Mouse (Mus musculus) macrophage (primary cell): Measurements from ENCODE around the gene Cd86. TPM values are rescaled to one million over a fixed set of nuclear protein-coding genes. Genes with fewer than 3 reads are reported as not detected.

Experiments used
- H3K27ac ChIP-seq: fragments of 350-480 bp; formaldehyde crosslinking; 2 replicates; pipeline ENCODE4 v1.9.0; 2021
- H3K36me3 ChIP-seq: fragments of 350-480 bp; formaldehyde crosslinking; 2 replicates; pipeline ENCODE4 v1.9.0; 2021; ENCODE audit errors: inconsistent target
- H3K4me3 ChIP-seq: fragments of 350-480 bp; formaldehyde crosslinking; 2 replicates; pipeline ENCODE4 v1.9.0; 2021; ENCODE audit errors: inconsistent target
- H3K79me2 ChIP-seq: fragments of 350-480 bp; formaldehyde crosslinking; 2 replicates; pipeline ENCODE4 v1.9.0; 2021; ENCODE audit errors: inconsistent target
- WGBS: methylation state at CpG from one replicate; pipeline ENCODE4 v1.1.7; 2026; ENCODE audit warnings: inconsistent platforms; ENCODE audit not compliant: missing documents; 5-methylcytosine and 5-hydroxymethylcytosine counted together
- polyA plus RNA-seq: library from polyadenylated mRNA; stranded (reverse); fragments of 250-400 nt; gene quantifications from 3 replicates; pipeline ENCODE4 v1.2.4, GENCODE M21; 2018; ENCODE audit warnings: inconsistent platforms

Gene Cd86
- polyA plus RNA-seq, 1 experiment from 2014 or later: 43.6 TPM

DNA sequence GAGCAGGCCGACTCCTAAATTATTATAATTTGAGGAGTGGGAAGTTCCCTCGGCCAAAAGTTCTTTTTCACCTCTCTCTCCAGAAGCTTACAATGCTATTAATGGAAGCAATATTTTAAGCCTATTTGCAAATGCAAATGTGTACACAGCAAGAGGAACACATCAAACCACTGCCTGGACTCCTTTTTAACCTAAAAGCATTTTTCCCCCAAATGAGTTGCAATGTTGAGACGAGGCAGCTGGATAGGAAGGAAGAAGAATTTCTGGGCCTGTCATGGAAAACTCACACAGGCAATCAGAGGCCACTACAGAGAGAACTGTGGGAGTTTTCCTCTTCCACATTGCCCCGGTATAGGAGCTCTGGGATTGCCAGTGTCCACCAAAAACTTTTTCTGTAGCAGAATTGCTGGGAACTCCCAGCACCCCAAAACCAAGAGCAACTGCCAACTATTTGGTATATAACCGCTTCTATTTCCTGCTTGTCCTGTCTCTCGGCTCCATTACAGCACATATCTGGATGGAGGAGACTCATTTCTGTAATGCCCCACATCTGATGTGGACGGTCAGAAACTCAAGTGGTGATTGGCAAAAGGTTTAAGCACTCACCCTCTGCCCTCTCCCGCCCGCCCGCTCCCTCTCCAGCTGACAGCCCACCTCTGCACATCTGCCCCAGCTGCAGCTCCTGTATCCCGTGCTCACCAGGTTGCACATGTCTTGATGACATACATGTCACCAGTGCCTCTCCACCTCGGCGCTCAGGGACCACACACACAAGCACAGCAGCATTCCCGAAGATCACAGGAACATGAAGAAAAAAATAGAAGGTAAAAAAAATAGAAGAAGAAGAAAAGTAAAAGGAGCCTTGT, 23.8 kb downstream of the Cd86 start:
- 89% methylated on average over 14 of the region's 14 CpGs for WGBS
- Histone ChIP-seq H3K27ac (no peak overlapping the region), H3K79me2 (no peaks in the 10 kb centered on the region; the same call in 1 of the 2 replicates), H3K36me3 (no peaks in the 10 kb centered on the region; the same call in 1 of the 2 replicates), H3K4me3 (no peak overlapping the region)

DNA sequence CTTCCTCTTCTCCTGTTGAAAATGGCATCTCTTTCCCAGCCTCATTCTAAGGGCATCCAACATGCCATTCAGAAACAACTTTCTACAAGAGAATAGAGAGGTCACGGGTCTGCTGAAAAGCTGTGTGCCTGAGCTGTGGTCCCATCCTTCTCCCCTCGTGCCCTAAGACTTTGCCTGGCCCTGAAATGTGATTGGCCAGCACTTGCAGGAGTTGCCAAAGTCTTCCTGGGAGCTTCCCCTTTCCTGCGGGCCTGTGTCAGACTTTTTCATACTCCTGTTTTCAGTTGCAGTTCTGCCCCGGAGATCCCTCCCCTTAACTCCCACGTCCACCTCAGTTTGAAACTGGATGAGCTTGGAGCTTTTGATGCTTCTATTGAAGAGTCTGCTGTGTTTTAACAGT, 24.9 kb downstream of the Cd86 start:
- H3K36me3 ChIP-seq: no peaks in the 10 kb centered on the region; the same call in 1 of the 2 replicates
- no peak overlapping the region for H3K27ac ChIP-seq
- 34% methylated on average over 5 of the region's 5 CpGs for WGBS
- no peak overlapping the region for H3K4me3 ChIP-seq
- H3K79me2 ChIP-seq: no peaks in the 10 kb centered on the region; the same call in 1 of the 2 replicates

DNA sequence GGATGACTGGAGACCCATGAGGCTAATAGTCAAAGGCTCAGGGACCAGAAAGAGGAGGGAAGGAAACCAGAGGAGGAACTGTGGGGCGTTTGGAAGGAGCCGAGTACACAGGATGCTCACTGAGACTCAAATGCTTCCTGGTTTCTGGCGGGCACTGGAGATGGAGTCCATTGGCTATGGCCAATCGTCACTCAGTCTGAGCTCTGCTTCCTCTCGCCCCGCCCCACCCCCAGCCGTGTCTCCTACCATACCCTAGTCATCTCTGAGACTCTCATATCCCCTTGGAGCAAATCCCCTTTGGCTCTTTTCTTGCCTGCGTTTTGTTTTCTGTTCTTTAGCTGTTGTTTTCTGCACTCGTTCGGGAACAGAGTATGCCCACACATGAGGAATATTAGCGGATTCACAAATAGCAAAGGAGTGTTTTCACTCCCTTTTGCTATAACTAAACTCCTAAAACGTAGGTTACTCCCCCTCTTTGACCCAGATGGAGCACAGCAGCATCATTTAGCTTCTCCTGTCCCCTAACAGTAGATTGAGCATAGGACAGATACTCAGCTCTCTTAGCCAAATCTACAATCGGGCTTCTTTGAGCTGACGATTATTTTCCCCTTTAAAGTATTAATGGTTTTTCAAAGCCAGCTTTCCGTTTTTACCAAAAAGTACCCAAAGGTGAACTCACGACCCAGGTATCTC, 25.9 kb downstream of the Cd86 start:
- H3K79me2 ChIP-seq: no peaks in the 10 kb centered on the region; the same call in 1 of the 2 replicates
- no peak overlapping the region for H3K27ac ChIP-seq
- no peaks in the 10 kb centered on the region; the same call in 1 of the 2 replicates for H3K36me3 ChIP-seq
- WGBS: 89% methylated on average over 16 of the region's 16 CpGs
- H3K4me3 ChIP-seq: no peak overlapping the region

DNA sequence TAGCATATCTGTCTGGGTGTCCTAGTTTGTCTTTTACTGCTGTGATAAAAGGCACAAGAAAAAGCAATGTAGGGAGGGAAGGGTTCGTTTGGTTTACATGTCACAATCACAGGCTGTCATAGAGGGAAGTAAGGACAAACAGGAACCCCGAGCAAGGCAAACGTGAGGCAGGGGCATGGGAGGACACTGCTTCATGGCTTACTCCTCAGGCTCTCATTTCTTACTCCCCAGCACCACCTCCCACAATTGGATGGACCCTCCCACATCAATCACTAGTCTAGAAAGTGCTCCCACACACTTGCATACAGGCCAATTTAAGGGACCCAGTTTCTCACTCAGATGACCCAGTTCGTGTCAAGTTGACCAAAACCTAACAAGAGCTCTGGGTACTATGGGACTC, 29.1 kb downstream of the Cd86 start:
- no peaks in the 10 kb centered on the region; the same call in 1 of the 2 replicates for H3K79me2 ChIP-seq
- WGBS: 25% methylated on average over 4 of the region's 4 CpGs
- no peaks in the 10 kb centered on the region for H3K36me3 ChIP-seq
- no peak overlapping the region for H3K4me3 ChIP-seq
- H3K27ac ChIP-seq: no peak overlapping the region

DNA sequence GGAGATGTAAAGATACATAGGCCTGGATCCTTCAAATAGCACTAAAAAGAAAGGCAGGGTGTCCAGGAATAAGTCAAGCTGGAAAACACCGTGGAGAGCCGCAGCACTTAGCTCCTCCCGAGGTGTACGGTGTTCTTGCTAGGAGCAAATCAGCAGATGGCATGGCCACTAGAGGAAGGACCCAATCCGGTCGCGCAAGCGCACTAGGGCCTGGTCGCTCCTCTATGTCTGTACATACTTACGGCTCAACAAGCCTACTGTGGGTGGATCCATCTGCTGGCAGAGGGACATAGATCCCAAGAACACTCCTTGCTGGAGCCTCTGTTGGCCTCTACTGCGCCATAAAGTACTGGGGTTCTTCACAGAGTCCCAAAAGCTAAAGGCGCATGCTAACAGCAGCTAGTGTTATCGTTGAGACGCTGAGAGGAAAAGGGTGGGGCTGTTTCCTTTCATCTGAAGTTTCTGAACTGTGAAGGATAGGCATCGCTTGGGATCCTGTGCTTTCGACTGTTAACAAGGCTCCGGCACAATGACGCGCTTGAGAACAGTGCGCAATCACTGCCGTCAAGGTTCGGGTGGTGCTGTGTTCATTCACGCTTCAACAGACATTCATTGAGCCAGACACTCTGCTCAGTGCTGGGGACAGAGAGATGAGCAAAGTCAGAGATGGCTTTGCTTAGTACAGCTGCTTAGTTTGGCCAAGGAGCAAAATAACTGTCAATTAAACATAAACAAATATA, 30.7 kb downstream of the Cd86 start:
- no peak overlapping the region for H3K27ac ChIP-seq
- no peaks in the 10 kb centered on the region; the same call in 1 of the 2 replicates for H3K79me2 ChIP-seq
- no peak overlapping the region for H3K4me3 ChIP-seq
- no peaks in the 10 kb centered on the region for H3K36me3 ChIP-seq
- 92% methylated on average over 23 of the region's 23 CpGs for WGBS

DNA sequence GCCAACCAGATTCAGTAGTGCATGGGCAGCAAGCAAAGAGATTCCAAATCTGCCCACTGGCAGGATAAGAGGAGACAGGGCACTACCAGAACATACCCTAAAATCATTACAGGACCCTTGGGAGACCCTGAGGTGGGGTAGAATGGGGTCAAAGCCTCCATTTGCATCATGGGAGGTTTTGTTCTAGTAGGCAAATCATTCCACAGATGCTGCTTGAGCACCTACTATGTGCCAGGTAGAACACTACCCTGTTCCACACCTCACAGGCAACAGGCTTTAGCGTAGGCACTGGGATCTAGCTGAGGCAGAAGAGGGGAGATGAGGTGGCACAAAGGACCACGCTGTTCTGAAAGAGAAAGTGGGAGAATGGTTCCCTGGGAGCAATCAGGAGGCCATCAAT, 31.5 kb downstream of the Cd86 start:
- WGBS: 100% methylated on average over 2 of the region's 2 CpGs
- Histone ChIP-seq H3K36me3 (no peaks in the 10 kb centered on the region), H3K79me2 (no peaks in the 10 kb centered on the region; the same call in 1 of the 2 replicates), H3K27ac (no peak overlapping the region), H3K4me3 (no peak overlapping the region)

DNA sequence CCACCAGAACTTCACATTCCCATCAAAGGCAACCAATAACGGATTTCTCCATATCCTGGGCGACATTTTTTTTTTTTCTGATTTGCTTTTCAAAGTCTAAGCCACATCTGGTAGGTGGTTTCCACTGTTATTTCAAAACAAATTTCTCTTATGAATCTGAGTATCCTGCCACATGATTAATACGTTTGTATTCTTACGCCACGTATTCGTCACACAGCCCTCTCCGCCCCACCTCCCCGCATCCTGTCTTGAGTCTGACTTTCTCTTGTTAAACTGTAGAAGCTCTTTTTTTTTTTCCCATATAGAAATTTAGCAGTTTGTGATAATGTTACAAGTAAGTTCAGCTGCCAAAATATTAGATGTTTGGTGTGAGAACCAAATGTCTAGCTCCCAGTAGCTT, 33.7 kb downstream of the Cd86 start:
- no peaks in the 10 kb centered on the region; the same call in 1 of the 2 replicates for H3K79me2 ChIP-seq
- 39% methylated on average over 8 of the region's 8 CpGs for WGBS
- H3K36me3 ChIP-seq: no peaks in the 10 kb centered on the region
- H3K27ac ChIP-seq: peak overlapping the region; percentile 50
- H3K4me3 ChIP-seq: no peak overlapping the region

DNA sequence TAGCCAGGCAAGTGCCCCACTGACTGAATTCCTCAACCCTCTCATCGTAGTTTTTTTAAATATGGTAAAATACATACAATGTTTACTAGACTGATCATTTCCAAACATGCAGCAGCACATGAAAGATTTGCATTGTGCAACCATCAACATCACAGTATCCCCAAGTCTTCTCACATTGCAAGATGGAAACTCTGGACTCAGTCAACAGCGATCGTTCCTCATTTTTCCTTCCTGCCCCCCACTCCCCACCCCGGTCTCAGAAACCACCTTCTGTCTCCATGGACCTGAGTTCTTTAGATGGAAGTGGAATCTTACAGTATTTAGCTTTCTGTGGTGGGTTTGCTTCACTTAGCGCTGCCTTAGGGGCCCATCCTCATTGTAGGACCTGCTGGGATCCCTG, 34.3 kb downstream of the Cd86 start:
- Histone ChIP-seq H3K4me3 (no peak overlapping the region), H3K79me2 (no peaks in the 10 kb centered on the region; the same call in 1 of the 2 replicates), H3K36me3 (no peaks in the 10 kb centered on the region), H3K27ac (peak overlapping the region; percentile 50)
- 37% methylated on average over 5 of the region's 5 CpGs for WGBS

DNA sequence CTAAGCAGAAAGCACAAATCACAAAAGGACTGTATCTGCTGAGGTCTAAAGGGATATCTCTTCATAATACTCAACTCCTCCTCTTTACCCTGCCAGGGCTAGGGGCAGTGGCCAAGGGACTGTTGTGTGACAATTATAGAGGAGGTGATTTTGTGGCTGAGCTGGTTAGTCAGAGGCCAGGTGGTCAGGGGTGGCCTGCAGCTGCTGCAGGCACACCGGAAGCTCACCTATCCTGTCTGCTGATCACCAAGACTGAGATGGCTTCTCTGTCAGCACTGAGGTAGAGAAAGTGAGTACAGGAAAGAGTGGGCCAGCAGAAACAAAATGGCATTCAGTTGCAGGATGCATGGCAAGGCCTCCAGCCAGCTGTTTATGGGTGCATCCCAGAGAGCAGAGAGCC, 38.1 kb downstream of the Cd86 start:
- 89% methylated on average over 1 of the region's 1 CpGs for WGBS
- Histone ChIP-seq H3K4me3 (no peak overlapping the region), H3K27ac (peak overlapping the region; percentile 27), H3K36me3 (no peaks in the 10 kb centered on the region), H3K79me2 (no peaks in the 10 kb centered on the region)

DNA sequence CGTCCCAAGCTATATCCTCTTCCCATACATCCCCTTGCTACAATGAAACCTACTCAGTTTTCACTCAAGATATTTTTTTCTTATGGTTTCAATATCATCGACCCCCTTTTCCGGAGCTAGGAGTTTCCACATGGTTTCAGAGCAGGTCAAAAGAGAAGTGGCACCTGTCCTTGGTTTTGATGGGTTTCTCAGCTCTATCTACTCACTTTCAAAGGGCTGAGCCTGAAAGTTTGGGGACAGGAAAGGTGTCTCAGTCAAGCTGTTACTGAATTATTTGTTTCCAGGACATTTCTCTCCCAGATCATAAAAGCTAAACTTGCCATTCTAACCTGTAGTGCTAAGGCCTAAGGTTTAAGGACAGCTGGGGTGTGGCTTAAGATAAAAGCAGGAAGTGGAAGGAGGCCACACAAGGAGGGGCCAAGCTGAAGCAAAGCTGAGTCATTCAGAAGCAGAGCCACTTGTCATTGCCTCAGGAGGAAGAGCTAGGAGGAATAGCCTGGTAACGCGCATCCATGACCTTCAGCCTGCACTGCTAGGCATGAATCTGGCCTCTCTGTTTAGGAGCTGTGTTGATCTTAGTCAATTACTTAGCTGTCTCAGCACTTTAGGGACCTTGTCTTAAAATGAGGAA, 39.2 kb downstream of the Cd86 start:
- peak overlapping the region; percentile 27 for H3K27ac ChIP-seq
- 34% methylated on average over 5 of the region's 5 CpGs for WGBS

DNA sequence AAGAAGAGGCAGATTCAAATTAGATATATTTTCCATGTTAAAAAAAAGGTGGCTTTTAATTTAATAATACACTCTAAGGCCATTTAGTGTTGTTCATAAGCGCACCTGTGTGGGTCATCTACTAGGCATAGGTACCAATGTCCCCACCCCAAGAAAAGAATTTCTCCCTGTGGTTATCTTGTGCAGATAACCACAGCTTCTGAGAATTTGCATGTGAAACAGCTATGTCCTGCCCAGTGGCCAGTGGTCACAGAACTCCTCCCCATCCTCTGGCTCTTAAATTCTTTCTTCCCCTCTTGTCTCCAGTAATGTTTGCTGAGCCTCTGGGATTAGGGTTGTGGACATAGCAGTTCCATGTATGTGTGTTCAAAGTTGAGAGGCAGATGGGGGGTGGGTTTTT, 40.0 kb downstream of the Cd86 start:
- 100% methylated on average over 1 of the region's 1 CpGs for WGBS
- Histone ChIP-seq H3K27ac (no peak overlapping the region), H3K4me3 (no peak overlapping the region), H3K36me3 (no peaks in the 10 kb centered on the region), H3K79me2 (no peaks in the 10 kb centered on the region)

More for the DNA sequence above, 39.2 kb downstream of the Cd86 start:
- H3K4me3 ChIP-seq: no peak overlapping the region
- no peaks in the 10 kb centered on the region for H3K79me2 ChIP-seq
- no peaks in the 10 kb centered on the region for H3K36me3 ChIP-seq

DNA sequence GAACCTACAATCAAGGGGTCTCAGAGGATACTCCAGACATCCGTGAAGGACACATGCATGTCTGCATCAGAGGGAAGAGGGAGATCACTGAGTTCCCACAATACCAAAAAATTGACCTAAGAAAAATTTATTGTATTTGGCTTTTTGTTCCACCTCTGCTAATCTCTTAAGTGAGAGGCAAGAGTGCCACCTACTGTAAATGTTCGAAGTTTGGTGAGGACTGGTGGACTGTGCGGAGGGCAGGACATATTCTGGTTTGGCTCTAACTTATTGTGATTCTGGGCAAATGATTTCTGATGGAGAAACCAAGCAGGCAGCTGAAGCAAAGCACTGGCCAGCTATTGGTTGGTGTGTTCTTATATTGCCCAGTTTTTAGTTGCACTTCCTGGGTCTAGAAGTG, 43.6 kb downstream of the Cd86 start:
- Histone ChIP-seq H3K27ac (no peak overlapping the region), H3K36me3 (peaks cover 16% of the 10 kb centered on the region; the same call in 1 of the 2 replicates), H3K4me3 (no peak overlapping the region), H3K79me2 (no peaks in the 10 kb centered on the region)
- WGBS: 78% methylated on average over 3 of the region's 3 CpGs

DNA sequence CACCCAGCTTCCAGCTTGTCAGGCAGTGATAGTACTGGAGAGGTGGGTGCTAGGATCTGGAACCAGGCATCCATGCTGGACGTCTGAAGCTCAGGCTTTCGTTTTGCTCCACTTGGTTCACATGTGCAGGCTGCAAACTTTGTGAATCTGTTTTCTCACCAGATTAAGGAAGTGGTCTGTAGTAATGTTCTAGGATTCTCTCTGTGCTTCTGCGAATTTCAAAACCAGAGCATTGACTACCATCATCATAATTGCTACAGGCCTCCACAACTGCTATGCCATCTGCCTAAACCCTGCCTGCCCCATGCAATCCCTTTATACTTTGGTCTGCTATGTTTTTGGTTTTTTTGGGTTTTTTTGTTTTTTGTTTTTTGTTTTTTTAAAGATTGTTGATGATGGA, 44.8 kb downstream of the Cd86 start:
- H3K79me2 ChIP-seq: no peaks in the 10 kb centered on the region
- H3K36me3 ChIP-seq: peaks cover 16% of the 10 kb centered on the region; the same call in 1 of the 2 replicates
- 57% methylated on average over 3 of the region's 3 CpGs for WGBS
- H3K27ac ChIP-seq: no peak overlapping the region
- no peak overlapping the region for H3K4me3 ChIP-seq

DNA sequence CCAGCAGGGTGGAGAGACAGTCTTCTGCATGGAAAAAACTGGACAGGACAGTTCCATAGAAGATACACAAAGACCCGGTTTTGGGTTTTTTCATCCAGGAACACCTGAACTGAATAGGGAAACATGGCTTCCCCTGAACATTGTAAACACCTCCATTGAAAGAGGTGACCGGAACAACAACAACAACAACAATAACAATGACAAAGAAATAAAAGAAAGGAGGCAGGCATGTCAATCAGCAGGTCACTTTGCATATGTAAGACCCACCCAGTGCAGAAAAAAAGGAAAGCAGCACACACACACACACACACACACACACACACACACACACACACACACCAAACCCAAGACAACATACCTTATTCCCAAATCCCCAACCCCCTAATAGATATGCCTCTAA, 52.2 kb downstream of the Cd86 start:
- no peaks in the 10 kb centered on the region for H3K79me2 ChIP-seq
- WGBS: 90% methylated on average over 2 of the region's 2 CpGs
- peaks cover 6% of the 10 kb centered on the region; the same call in 1 of the 2 replicates for H3K36me3 ChIP-seq
- H3K4me3 ChIP-seq: no peak overlapping the region
- no peak overlapping the region for H3K27ac ChIP-seq
